Mouse (Mus musculus): ENCODE measurements at regions not wholly inside any gene's neighbourhood (a gene's known extent, or its start where the extent isn't known, plus 50 kb on each side); places are given as distances from the start of the nearest gene placed in this dataset.

DNA sequence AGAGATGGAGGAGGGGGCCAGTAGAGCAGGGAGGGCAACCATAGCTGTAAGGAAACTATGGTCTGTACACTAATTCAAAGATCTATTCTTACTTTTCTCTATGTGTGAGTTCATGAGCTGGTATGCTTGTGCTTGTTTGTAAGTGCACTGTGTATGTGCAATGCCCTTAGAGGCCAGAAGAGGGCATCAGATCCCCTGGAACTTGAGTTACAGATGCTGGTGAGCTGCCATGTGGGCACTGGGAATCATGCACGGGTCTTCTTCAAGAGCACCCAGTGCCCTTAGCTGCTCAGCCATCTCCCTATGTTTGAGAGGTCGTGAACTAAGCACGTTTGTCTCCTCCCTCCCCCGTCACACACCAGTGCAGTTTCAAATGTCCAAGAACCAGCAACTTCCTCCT is 68.9 kb downstream of the Tbx3 start:
- TF ChIP-seq ZC3H11A (IDR thresholded peaks at IDR 0.05; ENCODE audit: borderline replicate concordance, low read depth, low read length) (no peak), MAFK (IDR thresholded peaks at IDR 0.05; ENCODE audit: insufficient read depth, low read depth, low read length) (no peak), HCFC1 (IDR thresholded peaks at IDR 0.05; ENCODE audit: borderline replicate concordance, insufficient read depth, low read length) (no peak), ZNF384 (IDR thresholded peaks at IDR 0.05; ENCODE audit: low read depth, low read length) (no peak), CHD2 (IDR thresholded peaks at IDR 0.05; ENCODE audit: low read depth, low read length) (no peak)
- Histone ChIP-seq H3K36me3 (ENCODE audit: control insufficient read depth, insufficient read depth, low read length, poor library complexity, severe bottlenecking) (no peaks in the 10 kb centered on the region), H3K9me3 (ENCODE audit: control insufficient read depth, insufficient read depth, low read depth, low read length) (no peaks in the 10 kb centered on the region), H3K4me1 (ENCODE audit: control insufficient read depth in 2 of 2, insufficient read depth in 2 of 2, low read length in 2 of 2, poor library complexity in 1 of 2) (peaks cover 4 to 8% of the 10 kb centered on the region in 2 experiments; a peak in 1 of 4 replicates), H3K9ac (ENCODE audit: insufficient read depth, low read depth, low read length, poor library complexity, severe bottlenecking) (no peak overlapping the region), H3K4me3 (ENCODE audit: insufficient read depth in 1 of 2, low read depth in 1 of 2, low read length in 2 of 2, poor library complexity in 1 of 2, severe bottlenecking in 1 of 2) (no peak overlapping the region), H3K27ac (ENCODE audit: insufficient read depth, low read depth, low read length, poor library complexity, severe bottlenecking) (no peak overlapping the region)
- DNase-seq (ENCODE audit: low read depth, low spot score), result no peak
- in situ Hi-C loops (cut with MboI; ENCODE audit: low sequenced_read_pairs in 2 of 2, unreplicated experiment in 2 of 2), result no loop called here

DNA sequence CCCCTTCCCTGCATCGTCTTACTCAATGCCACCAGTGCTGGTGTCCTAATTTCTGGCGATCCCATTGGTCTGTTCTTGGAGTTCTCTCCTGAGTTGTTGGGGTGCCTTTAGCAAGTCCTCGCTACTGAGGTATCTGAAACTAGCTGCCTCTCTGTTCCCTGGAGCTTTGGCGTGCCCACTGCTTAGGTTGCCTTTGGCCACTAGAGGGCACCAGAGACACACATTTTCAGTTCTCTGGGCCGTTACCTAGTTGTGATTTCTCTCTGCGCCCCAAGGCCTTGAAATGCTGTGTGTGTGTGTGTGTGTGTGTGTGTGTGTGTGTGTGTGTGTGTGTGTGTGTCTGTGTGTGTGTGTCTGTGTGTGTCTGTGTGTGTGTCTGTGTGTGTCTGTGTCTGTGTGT is 70.6 kb downstream of the Tbx3 start:
- Histone ChIP-seq H3K4me3 (ENCODE audit: insufficient read depth in 1 of 2, low read depth in 1 of 2, low read length in 2 of 2, poor library complexity in 1 of 2, severe bottlenecking in 1 of 2) (no peak overlapping the region), H3K36me3 (ENCODE audit: control insufficient read depth, insufficient read depth, low read length, poor library complexity, severe bottlenecking) (no peaks in the 10 kb centered on the region), H3K27ac (ENCODE audit: insufficient read depth, low read depth, low read length, poor library complexity, severe bottlenecking) (no peak overlapping the region), H3K9me3 (ENCODE audit: control insufficient read depth, insufficient read depth, low read depth, low read length) (no peaks in the 10 kb centered on the region), H3K9ac (ENCODE audit: insufficient read depth, low read depth, low read length, poor library complexity, severe bottlenecking) (no peak overlapping the region), H3K4me1 (ENCODE audit: control insufficient read depth in 2 of 2, insufficient read depth in 2 of 2, low read length in 2 of 2, poor library complexity in 1 of 2) (peaks cover 2 to 3% of the 10 kb centered on the region in 2 experiments; a peak in 1 of 4 replicates)
- TF ChIP-seq ZNF384 (IDR thresholded peaks at IDR 0.05; ENCODE audit: low read depth, low read length) (no peak), ZC3H11A (IDR thresholded peaks at IDR 0.05; ENCODE audit: borderline replicate concordance, low read depth, low read length) (no peak), HCFC1 (IDR thresholded peaks at IDR 0.05; ENCODE audit: borderline replicate concordance, insufficient read depth, low read length) (no peak), CHD2 (IDR thresholded peaks at IDR 0.05; ENCODE audit: low read depth, low read length) (no peak), MAFK (IDR thresholded peaks at IDR 0.05; ENCODE audit: insufficient read depth, low read depth, low read length) (no peak)
- peak; percentile 79 for DNase-seq (ENCODE audit: low read depth, low spot score)
- in situ Hi-C loops (cut with MboI; ENCODE audit: low sequenced_read_pairs in 2 of 2, unreplicated experiment in 2 of 2), result no loop called here

DNA sequence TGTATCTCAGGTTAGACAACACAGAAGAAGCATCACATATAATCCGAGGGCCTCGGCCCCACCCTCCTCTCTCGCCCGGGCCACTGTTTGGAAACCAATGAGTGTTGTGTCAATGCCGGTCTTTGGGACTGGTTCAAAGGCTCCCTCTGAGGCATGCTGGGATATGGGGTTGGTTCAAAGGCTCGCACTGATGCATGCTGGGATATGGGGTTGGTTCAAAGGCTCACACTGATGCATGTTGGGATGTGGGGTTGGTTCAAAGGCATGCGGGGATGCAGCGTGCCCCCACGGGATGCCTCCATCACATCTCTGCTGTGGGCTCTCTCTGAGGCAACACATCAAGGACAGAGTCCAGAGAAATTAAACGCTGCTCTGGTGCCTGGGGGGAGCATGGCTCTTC is 73.3 kb downstream of the Tbx3 start:
- Histone ChIP-seq H3K4me3 (ENCODE audit: insufficient read depth in 1 of 2, low read depth in 1 of 2, low read length in 2 of 2, poor library complexity in 1 of 2, severe bottlenecking in 1 of 2) (peak overlapping the region in 1 of 2 experiments; percentile 24; a peak in 1 of 4 replicates), H3K4me1 (ENCODE audit: control insufficient read depth in 2 of 2, insufficient read depth in 2 of 2, low read length in 2 of 2, poor library complexity in 1 of 2) (peaks cover 2% of the 10 kb centered on the region in 2 experiments; a peak in 1 of 4 replicates), H3K27ac (ENCODE audit: insufficient read depth, low read depth, low read length, poor library complexity, severe bottlenecking) (no peak overlapping the region), H3K36me3 (ENCODE audit: control insufficient read depth, insufficient read depth, low read length, poor library complexity, severe bottlenecking) (no peaks in the 10 kb centered on the region), H3K9ac (ENCODE audit: insufficient read depth, low read depth, low read length, poor library complexity, severe bottlenecking) (peak overlapping the region; percentile 58; the same call in 1 of the 2 replicates), H3K9me3 (ENCODE audit: control insufficient read depth, insufficient read depth, low read depth, low read length) (no peaks in the 10 kb centered on the region)
- TF ChIP-seq HCFC1 (IDR thresholded peaks at IDR 0.05; ENCODE audit: borderline replicate concordance, insufficient read depth, low read length) (no peak), ZC3H11A (IDR thresholded peaks at IDR 0.05; ENCODE audit: borderline replicate concordance, low read depth, low read length) (no peak), CHD2 (IDR thresholded peaks at IDR 0.05; ENCODE audit: low read depth, low read length) (no peak), MAFK (IDR thresholded peaks at IDR 0.05; ENCODE audit: insufficient read depth, low read depth, low read length) (no peak), ZNF384 (IDR thresholded peaks at IDR 0.05; ENCODE audit: low read depth, low read length) (no peak)
- DNase-seq (ENCODE audit: low read depth, low spot score), result no peak
- in situ Hi-C loops (cut with MboI; ENCODE audit: low sequenced_read_pairs in 2 of 2, unreplicated experiment in 2 of 2), result no loop called here

DNA sequence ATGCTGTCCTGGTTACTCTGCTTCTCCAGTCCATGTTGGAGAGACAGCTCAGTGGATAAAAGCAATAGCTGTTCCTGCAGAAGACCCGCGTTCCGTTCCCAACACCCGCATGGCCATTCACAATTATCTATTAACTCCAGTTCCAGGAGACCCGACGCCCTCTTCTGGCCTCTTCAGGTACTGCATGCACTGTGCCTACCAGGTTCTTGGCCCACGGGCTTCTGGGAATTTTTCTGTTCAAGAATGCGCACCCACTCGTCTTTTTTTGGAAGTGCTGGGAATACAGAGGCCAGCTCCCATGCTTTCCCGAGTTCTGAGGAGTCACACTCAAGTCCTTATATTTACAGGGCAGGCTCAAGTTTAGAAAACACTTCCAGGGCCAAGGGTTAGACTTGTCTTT is 76.6 kb downstream of the Tbx3 start:
- Histone ChIP-seq H3K4me1 (ENCODE audit: control insufficient read depth in 2 of 2, insufficient read depth in 2 of 2, low read length in 2 of 2, poor library complexity in 1 of 2) (peaks cover 2 to 5% of the 10 kb centered on the region in 2 experiments; a peak in 1 of 4 replicates), H3K9me3 (ENCODE audit: control insufficient read depth, insufficient read depth, low read depth, low read length) (no peaks in the 10 kb centered on the region), H3K36me3 (ENCODE audit: control insufficient read depth, insufficient read depth, low read length, poor library complexity, severe bottlenecking) (no peaks in the 10 kb centered on the region), H3K27ac (ENCODE audit: insufficient read depth, low read depth, low read length, poor library complexity, severe bottlenecking) (no peak overlapping the region), H3K4me3 (ENCODE audit: insufficient read depth in 1 of 2, low read depth in 1 of 2, low read length in 2 of 2, poor library complexity in 1 of 2, severe bottlenecking in 1 of 2) (no peak overlapping the region), H3K9ac (ENCODE audit: insufficient read depth, low read depth, low read length, poor library complexity, severe bottlenecking) (no peak overlapping the region)
- TF ChIP-seq ZC3H11A (IDR thresholded peaks at IDR 0.05; ENCODE audit: borderline replicate concordance, low read depth, low read length), result no peak
- no peak for TF ChIP-seq HCFC1 (IDR thresholded peaks at IDR 0.05; ENCODE audit: borderline replicate concordance, insufficient read depth, low read length)
- no peak for TF ChIP-seq MAFK (IDR thresholded peaks at IDR 0.05; ENCODE audit: insufficient read depth, low read depth, low read length)
- no peak for TF ChIP-seq CHD2 (IDR thresholded peaks at IDR 0.05; ENCODE audit: low read depth, low read length)
- no peak for TF ChIP-seq ZNF384 (IDR thresholded peaks at IDR 0.05; ENCODE audit: low read depth, low read length)
- in situ Hi-C loops (cut with MboI; ENCODE audit: low sequenced_read_pairs in 2 of 2, unreplicated experiment in 2 of 2), result no loop called here
- peak; percentile 81 for DNase-seq (ENCODE audit: low read depth, low spot score)
